Mouse (Mus musculus): Measurements from ENCODE around the gene Tap1. TPM values are rescaled to one million over a fixed set of nuclear protein-coding genes. Genes with fewer than 3 reads are reported as not detected.

The Tap1 gene
- polyA plus RNA-seq, 1 experiment from 2014 or later: 4.1 TPM

- Histone ChIP-seq H3K27me3 (peaks cover 95% of the 10 kb centered on the region), H3K27ac (no peak within 1 kb of the TSS), H3K9me3 (no peaks in the 10 kb centered on the region), H3K4me1 (replicated peaks) (peaks cover 17% of the 10 kb centered on the region), H3K9ac (replicated peaks) (no peak within 1 kb of the TSS; the same call in 1 of the 2 replicates), H3K4me3 (replicated peaks) (peak within 1 kb of the TSS; percentile 41), H3K36me3 (no peaks in the 10 kb centered on the region), H3K4me2 (peak within 1 kb of the TSS; percentile 68)
- WGBS: 3% methylated on average over 40 of the region's 41 CpGs
- ATAC-seq (ENCODE audit: insufficient number of reproducible peaks, insufficient read depth, low FRiP score, low TSS enrichment, low read depth): 0 out of 2 replicates have a peak, but pooled peaks have one; percentile 16
Measured at GRCm38 (mm10) chr17:34196941-34197894, 9.9 kb downstream of the Tap1 start, which contains the start of gene Psmb8. Psmb8 (plus strand) TSS chr17:34197721.

GRCm38 (mm10) chr17:34197904-34198520, 10.7 kb downstream of the Tap1 start:
- Histone ChIP-seq H3K36me3 (no peaks in the 10 kb centered on the region), H3K4me2 (peak overlapping the region; percentile 68), H3K27ac (no peak overlapping the region), H3K4me1 (replicated peaks) (peaks cover 17% of the 10 kb centered on the region), H3K9ac (replicated peaks) (no peak overlapping the region; the same call in 1 of the 2 replicates), H3K9me3 (no peaks in the 10 kb centered on the region), H3K4me3 (replicated peaks) (peak overlapping the region; percentile 41), H3K27me3 (peaks cover 91% of the 10 kb centered on the region)
- WGBS: 2% methylated on average over 32 of the region's 32 CpGs
- ATAC-seq (ENCODE audit: insufficient number of reproducible peaks, insufficient read depth, low FRiP score, low TSS enrichment, low read depth): no peak

GRCm38 (mm10) chr17:34198521-34198912, 11.2 kb downstream of the Tap1 start:
- Histone ChIP-seq H3K27me3 (peaks cover 91% of the 10 kb centered on the region), H3K4me3 (replicated peaks) (peak overlapping the region; percentile 41), H3K27ac (no peak overlapping the region), H3K9me3 (no peaks in the 10 kb centered on the region), H3K4me1 (replicated peaks) (peaks cover 17% of the 10 kb centered on the region), H3K4me2 (peak overlapping the region; percentile 68), H3K36me3 (no peaks in the 10 kb centered on the region), H3K9ac (replicated peaks) (no peak overlapping the region; the same call in 1 of the 2 replicates)
- no peak for ATAC-seq (ENCODE audit: insufficient number of reproducible peaks, insufficient read depth, low FRiP score, low TSS enrichment, low read depth)
- WGBS: 7% methylated on average over 11 of the region's 11 CpGs

GRCm38 (mm10) chr17:34199050-34199619, 11.8 kb downstream of the Tap1 start:
- no peak for ATAC-seq (ENCODE audit: insufficient number of reproducible peaks, insufficient read depth, low FRiP score, low TSS enrichment, low read depth)
- Histone ChIP-seq H3K4me3 (replicated peaks) (no peak overlapping the region), H3K27me3 (peaks cover 91% of the 10 kb centered on the region), H3K9me3 (no peaks in the 10 kb centered on the region), H3K27ac (no peak overlapping the region), H3K36me3 (no peaks in the 10 kb centered on the region), H3K4me1 (replicated peaks) (peaks cover 17% of the 10 kb centered on the region), H3K9ac (replicated peaks) (no peak overlapping the region), H3K4me2 (no peak overlapping the region)
- 54% methylated on average over 12 of the region's 12 CpGs for WGBS

GRCm38 (mm10) chr17:34200047-34200446, 12.7 kb downstream of the Tap1 start:
- no peak overlapping the region for H3K27ac ChIP-seq
- H3K4me2 ChIP-seq: no peak overlapping the region
- ATAC-seq (ENCODE audit: insufficient number of reproducible peaks, insufficient read depth, low FRiP score, low TSS enrichment, low read depth): no peak
- H3K4me3 ChIP-seq (replicated peaks): no peak overlapping the region
- H3K4me1 ChIP-seq (replicated peaks): peaks cover 22% of the 10 kb centered on the region
- no peaks in the 10 kb centered on the region for H3K36me3 ChIP-seq
- WGBS: 88% methylated on average over 10 of the region's 10 CpGs
- H3K9me3 ChIP-seq: no peaks in the 10 kb centered on the region
- peaks cover 88% of the 10 kb centered on the region for H3K27me3 ChIP-seq
- H3K9ac ChIP-seq (replicated peaks): no peak overlapping the region

GRCm38 (mm10) chr17:34200772-34201505, 13.6 kb downstream of the Tap1 start:
- H3K9ac ChIP-seq (replicated peaks): no peak overlapping the region
- no peak overlapping the region for H3K4me2 ChIP-seq
- H3K4me1 ChIP-seq (replicated peaks): peaks cover 24% of the 10 kb centered on the region
- no peaks in the 10 kb centered on the region for H3K36me3 ChIP-seq
- H3K27ac ChIP-seq: no peak overlapping the region
- WGBS: 87% methylated on average over 16 of the region's 16 CpGs
- H3K4me3 ChIP-seq (replicated peaks): no peak overlapping the region
- no peaks in the 10 kb centered on the region for H3K9me3 ChIP-seq
- ATAC-seq (ENCODE audit: insufficient number of reproducible peaks, insufficient read depth, low FRiP score, low TSS enrichment, low read depth): no peak
- H3K27me3 ChIP-seq: peaks cover 88% of the 10 kb centered on the region

- Histone ChIP-seq H3K9ac (replicated peaks) (no peak overlapping the region), H3K4me1 (replicated peaks) (peaks cover 24% of the 10 kb centered on the region), H3K4me3 (replicated peaks) (no peak overlapping the region), H3K9me3 (no peaks in the 10 kb centered on the region), H3K27ac (no peak overlapping the region), H3K27me3 (peaks cover 88% of the 10 kb centered on the region), H3K36me3 (no peaks in the 10 kb centered on the region), H3K4me2 (no peak overlapping the region)
- WGBS: 64% methylated on average over 7 of the region's 7 CpGs
- ATAC-seq (ENCODE audit: insufficient number of reproducible peaks, insufficient read depth, low FRiP score, low TSS enrichment, low read depth): no peak
Measured at GRCm38 (mm10) chr17:34201506-34202055, 14.2 kb downstream of the Tap1 start.

- no peak overlapping the region for H3K9ac ChIP-seq (replicated peaks)
- H3K4me3 ChIP-seq (replicated peaks): no peak overlapping the region
- peaks cover 12% of the 10 kb centered on the region for H3K4me1 ChIP-seq (replicated peaks)
- no peaks in the 10 kb centered on the region for H3K9me3 ChIP-seq
- H3K4me2 ChIP-seq: no peak overlapping the region
- no peak overlapping the region for H3K27ac ChIP-seq
- ATAC-seq (ENCODE audit: insufficient number of reproducible peaks, insufficient read depth, low FRiP score, low TSS enrichment, low read depth): peak; percentile 58; the same call in 1 of the 2 replicates
- no peaks in the 10 kb centered on the region for H3K36me3 ChIP-seq
- H3K27me3 ChIP-seq: peaks cover 86% of the 10 kb centered on the region
- WGBS: 83% methylated on average over 4 of the region's 4 CpGs
Measured at GRCm38 (mm10) chr17:34202760-34203442, 15.5 kb downstream of the Tap1 start.

- ATAC-seq (ENCODE audit: insufficient number of reproducible peaks, insufficient read depth, low FRiP score, low TSS enrichment, low read depth): no peak
- Histone ChIP-seq H3K9me3 (no peaks in the 10 kb centered on the region), H3K9ac (replicated peaks) (peak within 1 kb of the TSS; percentile 64; the same call in 1 of the 2 replicates), H3K4me3 (replicated peaks) (peak within 1 kb of the TSS; percentile 67), H3K36me3 (no peaks in the 10 kb centered on the region), H3K27me3 (peaks cover 86% of the 10 kb centered on the region), H3K4me2 (peak within 1 kb of the TSS; percentile 95), H3K4me1 (replicated peaks) (peaks cover 7% of the 10 kb centered on the region; the same call in 1 of the 2 replicates), H3K27ac (no peak within 1 kb of the TSS)
- 76% methylated on average over 5 of the region's 5 CpGs for WGBS
Measured at GRCm38 (mm10) chr17:34203444-34203843, 16.1 kb downstream of the Tap1 start, which contains the start of gene Tap2. Tap2 (plus strand) TSS chr17:34203527.

All from limb, embryonic 12.5 days (tissue).